Mouse (Mus musculus): Measurements from ENCODE around the gene Mycbp. TPM values are rescaled to one million over a fixed set of nuclear protein-coding genes. Genes with fewer than 3 reads are reported as not detected.

The Mycbp gene
- polyA plus RNA-seq, 1 experiment from 2014 or later: 37.5 TPM

- Histone ChIP-seq H3K27ac (replicated peaks) (no peak overlapping the region), H3K4me1 (0 out of 2 replicates have a peak, but pooled peaks cover 5% of the 10 kb centered on the region), H3K4me3 (no peak overlapping the region), H3K4me2 (replicated peaks) (no peak overlapping the region), H3K9ac (replicated peaks) (no peak overlapping the region), H3K36me3 (no peaks in the 10 kb centered on the region), H3K9me3 (no peaks in the 10 kb centered on the region), H3K27me3 (0 out of 2 replicates have a peak, but pooled peaks cover 3% of the 10 kb centered on the region)
- no peak for ATAC-seq (replicated peaks)
- WGBS: 60% methylated on average over 5 of the region's 5 CpGs
These were observed 42.5 kb downstream of the Mycbp start for GRCm38 (mm10) chr4:123947149-123947548.

GRCm38 (mm10) chr4:123948901-123949300 is 44.3 kb downstream of the Mycbp start:
- H3K27ac ChIP-seq (replicated peaks): no peak overlapping the region
- no peak overlapping the region for H3K4me3 ChIP-seq
- H3K27me3 ChIP-seq: 0 out of 2 replicates have a peak, but pooled peaks cover 3% of the 10 kb centered on the region
- H3K4me2 ChIP-seq (replicated peaks): no peak overlapping the region
- no peaks in the 10 kb centered on the region for H3K9me3 ChIP-seq
- H3K4me1 ChIP-seq: 0 out of 2 replicates have a peak, but pooled peaks cover 5% of the 10 kb centered on the region
- no peak overlapping the region for H3K9ac ChIP-seq (replicated peaks)
- H3K36me3 ChIP-seq: no peaks in the 10 kb centered on the region
- WGBS: 53% methylated on average over 6 of the region's 6 CpGs
- ATAC-seq (replicated peaks): no peak

GRCm38 (mm10) chr4:123949649-123950048 is 45.0 kb downstream of the Mycbp start:
- no peaks in the 10 kb centered on the region for H3K36me3 ChIP-seq
- no peaks in the 10 kb centered on the region for H3K9me3 ChIP-seq
- no peak overlapping the region for H3K4me3 ChIP-seq
- ATAC-seq (replicated peaks): no peak
- WGBS: 84% methylated on average over 10 of the region's 10 CpGs
- no peak overlapping the region for H3K9ac ChIP-seq (replicated peaks)
- H3K4me1 ChIP-seq: 0 out of 2 replicates have a peak, but pooled peaks cover 5% of the 10 kb centered on the region
- 0 out of 2 replicates have a peak, but pooled peaks cover 3% of the 10 kb centered on the region for H3K27me3 ChIP-seq
- H3K4me2 ChIP-seq (replicated peaks): no peak overlapping the region
- H3K27ac ChIP-seq (replicated peaks): no peak overlapping the region

GRCm38 (mm10) chr4:123952059-123952458 is 47.4 kb downstream of the Mycbp start:
- Histone ChIP-seq H3K27ac (replicated peaks) (no peak overlapping the region), H3K4me2 (replicated peaks) (no peak overlapping the region), H3K36me3 (no peaks in the 10 kb centered on the region), H3K27me3 (peaks cover 9% of the 10 kb centered on the region; the same call in 1 of the 2 replicates), H3K9me3 (no peaks in the 10 kb centered on the region), H3K4me3 (no peak overlapping the region), H3K9ac (replicated peaks) (no peak overlapping the region), H3K4me1 (peaks cover 13% of the 10 kb centered on the region)
- 45% methylated on average over 8 of the region's 8 CpGs for WGBS
- no peak for ATAC-seq (replicated peaks)

- H3K9ac ChIP-seq (replicated peaks): peak overlapping the region; percentile 45
- H3K27ac ChIP-seq (replicated peaks): no peak overlapping the region
- 5% methylated on average over 31 of the region's 31 CpGs for WGBS
- H3K9me3 ChIP-seq: no peaks in the 10 kb centered on the region
- H3K4me1 ChIP-seq: peaks cover 13% of the 10 kb centered on the region
- peak; percentile 91 for ATAC-seq (replicated peaks)
- H3K36me3 ChIP-seq: no peaks in the 10 kb centered on the region
- H3K4me3 ChIP-seq: peak overlapping the region; percentile 25
- H3K27me3 ChIP-seq: peaks cover 10% of the 10 kb centered on the region; the same call in 1 of the 2 replicates
- H3K4me2 ChIP-seq (replicated peaks): peak overlapping the region; percentile 46
These were observed 52.3 kb downstream of the Mycbp start for GRCm38 (mm10) chr4:123956703-123957491.

- Histone ChIP-seq H3K4me2 (replicated peaks) (peak overlapping the region; percentile 46), H3K4me1 (peaks cover 13% of the 10 kb centered on the region), H3K27ac (replicated peaks) (no peak overlapping the region), H3K27me3 (peaks cover 11% of the 10 kb centered on the region; the same call in 1 of the 2 replicates), H3K9me3 (no peaks in the 10 kb centered on the region), H3K9ac (replicated peaks) (no peak overlapping the region), H3K36me3 (no peaks in the 10 kb centered on the region), H3K4me3 (no peak overlapping the region)
- 53% methylated on average over 4 of the region's 4 CpGs for WGBS
- no peak; the same call in 1 of the 2 replicates for ATAC-seq (replicated peaks)
These were observed 52.8 kb downstream of the Mycbp start for GRCm38 (mm10) chr4:123957492-123957808.

- Histone ChIP-seq H3K27me3 (peaks cover 11% of the 10 kb centered on the region; the same call in 1 of the 2 replicates), H3K4me3 (no peak overlapping the region), H3K27ac (replicated peaks) (no peak overlapping the region), H3K4me1 (peaks cover 15% of the 10 kb centered on the region), H3K36me3 (no peaks in the 10 kb centered on the region), H3K9me3 (no peaks in the 10 kb centered on the region), H3K4me2 (replicated peaks) (no peak overlapping the region), H3K9ac (replicated peaks) (no peak overlapping the region)
- WGBS: 75% methylated on average over 4 of the region's 4 CpGs
- no peak for ATAC-seq (replicated peaks)
These were observed 53.3 kb downstream of the Mycbp start for GRCm38 (mm10) chr4:123957891-123958290.

- WGBS: 57% methylated on average over 4 of the region's 4 CpGs
- Histone ChIP-seq H3K4me1 (peaks cover 17% of the 10 kb centered on the region), H3K4me2 (replicated peaks) (no peak overlapping the region), H3K9me3 (no peaks in the 10 kb centered on the region), H3K27me3 (peaks cover 11% of the 10 kb centered on the region; the same call in 1 of the 2 replicates), H3K4me3 (no peak overlapping the region), H3K36me3 (no peaks in the 10 kb centered on the region), H3K27ac (replicated peaks) (no peak overlapping the region), H3K9ac (replicated peaks) (no peak overlapping the region)
- no peak for ATAC-seq (replicated peaks)
These were observed 56.3 kb downstream of the Mycbp start for GRCm38 (mm10) chr4:123960955-123961354.

Other genes with a start within 250 kb of the Mycbp start
- gene Macf1, start 220.5 kb upstream of the Mycbp start, polyA plus RNA-seq (2015; fragmentation: Nextera tagmentation; extraction: Ambion mirVana): 73.5 and 76.0 TPM in 2 replicates
- 379 and 398 TPM in 2 replicates for gene Ndufs5, start 186.6 kb upstream of the Mycbp start, polyA plus RNA-seq (2015; fragmentation: Nextera tagmentation; extraction: Ambion mirVana)
- gene Akirin1, start 154.5 kb upstream of the Mycbp start, polyA plus RNA-seq (2015; fragmentation: Nextera tagmentation; extraction: Ambion mirVana): 77.1 and 78.8 TPM in 2 replicates
- 0.92 and 1.2 TPM in 2 replicates for gene Rhbdl2, start 117.0 kb upstream of the Mycbp start, polyA plus RNA-seq (2015; fragmentation: Nextera tagmentation; extraction: Ambion mirVana)
- 0.08 and 0.24 TPM in 2 replicates for gene 4933427I04Rik, start 45.2 kb upstream of the Mycbp start, polyA plus RNA-seq (2015; fragmentation: Nextera tagmentation; extraction: Ambion mirVana)
- 46.4 and 54.8 TPM in 2 replicates for gene Rragc, start 12.6 kb downstream of the Mycbp start, polyA plus RNA-seq (2015; fragmentation: Nextera tagmentation; extraction: Ambion mirVana)
- gene 4930535I16Rik, start 13.2 kb downstream of the Mycbp start, polyA plus RNA-seq (2015; fragmentation: Nextera tagmentation; extraction: Ambion mirVana): not detected in 2 replicates